Mouse (Mus musculus) lung, embryonic 16.5 days (tissue): ENCODE measurements at regions not wholly inside any gene's neighbourhood (a gene's known extent, or its start where the extent isn't known, plus 50 kb on each side); places are given as distances from the start of the nearest gene placed in this dataset.

Experiments
- ATAC-seq: fragments of 200-750 bp; cut with Nextera tagmentation; 2 replicates; pipeline ENCODE4 v1.8.0; 2017; ENCODE audit warnings: low read depth, mild to moderate bottlenecking, moderate library complexity
- H3K27ac ChIP-seq: fragments of 300-500 bp; sonication (generic); 2 replicates; pipeline ENCODE4 v1.5.1; 2014; ENCODE audit warnings: mild to moderate bottlenecking, control low read depth, low read length
- H3K27me3 ChIP-seq: fragments of 300-500 bp; sonication (generic); 2 replicates; pipeline ENCODE4 v1.6.1; 2014; ENCODE audit warnings: low read depth, low read length, mixed read lengths; ENCODE audit not compliant: control insufficient read depth, insufficient read depth
- H3K36me3 ChIP-seq: fragments of 300-500 bp; sonication (generic); 2 replicates; pipeline ENCODE4 v1.6.1; 2014; ENCODE audit warnings: low read length; ENCODE audit not compliant: control insufficient read depth, insufficient read depth
- H3K4me1 ChIP-seq: fragments of 300-500 bp; sonication (generic); replicated peaks from 2 replicates; pipeline ENCODE4 v1.6.1; 2014; ENCODE audit warnings: low read length, mixed read lengths; ENCODE audit not compliant: control insufficient read depth, insufficient read depth
- H3K4me2 ChIP-seq: fragments of 300-500 bp; sonication (generic); 2 replicates; pipeline ENCODE4 v1.6.1; 2014; ENCODE audit warnings: low read depth, low read length, control low read depth
- H3K4me3 ChIP-seq: fragments of 300-500 bp; sonication (generic); 2 replicates; pipeline ENCODE4 v1.5.1; 2014; ENCODE audit warnings: mild to moderate bottlenecking, low read length, control low read depth
- H3K9ac ChIP-seq: fragments of 300-500 bp; sonication (generic); 2 replicates; pipeline ENCODE4 v1.6.1; 2014; ENCODE audit warnings: low read length, control low read depth
- H3K9me3 ChIP-seq: fragments of 300-500 bp; sonication (generic); 2 replicates; pipeline ENCODE4 v1.6.1; 2016; ENCODE audit warnings: low read length; ENCODE audit not compliant: control insufficient read depth
- WGBS: fragments of 180-500 bp; shearing (Covaris S2); extraction: QIAGEN DNeasy Blood & Tissue Kit; methylation state at CpG from one replicate; pipeline ENCODE4 v1.1.7; 2014; 5-methylcytosine and 5-hydroxymethylcytosine counted together

- no peak overlapping the region for H3K27ac ChIP-seq
- 65% methylated on average over 2 of the region's 2 CpGs for WGBS
Observed at GRCm38 (mm10) chr4:55976265-55976664, 444.0 kb upstream of the Klf4 start.

GRCm38 (mm10) chr4:55973706-55974105, 441.4 kb upstream of the Klf4 start:
- Histone ChIP-seq H3K4me1 (peaks cover 5% of the 10 kb centered on the region), H3K27me3 (no peaks in the 10 kb centered on the region), H3K27ac (no peak overlapping the region), H3K36me3 (no peaks in the 10 kb centered on the region), H3K9ac (no peak overlapping the region), H3K4me2 (no peak overlapping the region), H3K9me3 (no peaks in the 10 kb centered on the region), H3K4me3 (no peak overlapping the region)
- WGBS, result 82% methylated on average over 1 of the region's 1 CpGs
- no peak for ATAC-seq

More at GRCm38 (mm10) chr4:55976265-55976664, 444.0 kb upstream of the Klf4 start:
- Histone ChIP-seq H3K4me2 (no peak overlapping the region), H3K4me3 (no peak overlapping the region), H3K27me3 (no peaks in the 10 kb centered on the region), H3K36me3 (no peaks in the 10 kb centered on the region), H3K9me3 (no peaks in the 10 kb centered on the region), H3K9ac (no peak overlapping the region), H3K4me1 (peaks cover 5% of the 10 kb centered on the region)
- ATAC-seq, result no peak

- H3K4me1 ChIP-seq, result peaks cover 5% of the 10 kb centered on the region
- no peaks in the 10 kb centered on the region for H3K9me3 ChIP-seq
- peak; percentile 95 for ATAC-seq
- H3K9ac ChIP-seq, result no peak overlapping the region
- no peaks in the 10 kb centered on the region for H3K27me3 ChIP-seq
- H3K36me3 ChIP-seq, result no peaks in the 10 kb centered on the region
- 43% methylated on average over 7 of the region's 7 CpGs for WGBS
- no peak overlapping the region for H3K4me2 ChIP-seq
- H3K4me3 ChIP-seq, result no peak overlapping the region
- H3K27ac ChIP-seq, result peak overlapping the region; percentile 50; the same call in 1 of the 2 replicates
Observed at GRCm38 (mm10) chr4:55972235-55972819, 440.1 kb upstream of the Klf4 start.

GRCm38 (mm10) chr4:55960063-55960462, 427.8 kb upstream of the Klf4 start:
- Histone ChIP-seq H3K4me1 (no peaks in the 10 kb centered on the region), H3K27ac (no peak overlapping the region), H3K36me3 (no peaks in the 10 kb centered on the region), H3K27me3 (no peaks in the 10 kb centered on the region), H3K9me3 (peaks cover 2% of the 10 kb centered on the region; the same call in 1 of the 2 replicates), H3K9ac (no peak overlapping the region), H3K4me2 (no peak overlapping the region), H3K4me3 (no peak overlapping the region)
- WGBS, result 77% methylated on average over 1 of the region's 1 CpGs
- ATAC-seq, result no peak

GRCm38 (mm10) chr4:55953701-55954100, 421.4 kb upstream of the Klf4 start:
- Histone ChIP-seq H3K4me2 (no peak overlapping the region), H3K27me3 (no peaks in the 10 kb centered on the region)
- WGBS, result 92% methylated on average over 1 of the region's 1 CpGs

GRCm38 (mm10) chr4:55952220-55952619, 420.0 kb upstream of the Klf4 start:
- WGBS, result 49% methylated on average over 3 of the region's 3 CpGs

More at GRCm38 (mm10) chr4:55953701-55954100, 421.4 kb upstream of the Klf4 start:
- Histone ChIP-seq H3K36me3 (no peaks in the 10 kb centered on the region), H3K9ac (no peak overlapping the region), H3K4me1 (no peaks in the 10 kb centered on the region), H3K4me3 (no peak overlapping the region), H3K27ac (no peak overlapping the region), H3K9me3 (peaks cover 2% of the 10 kb centered on the region; the same call in 1 of the 2 replicates)
- ATAC-seq, result no peak

GRCm38 (mm10) chr4:55941423-55941822, 409.2 kb upstream of the Klf4 start:
- 42% methylated on average over 1 of the region's 1 CpGs for WGBS
- no peak overlapping the region for H3K9ac ChIP-seq
- H3K27ac ChIP-seq, result no peak overlapping the region
- no peak overlapping the region for H3K4me3 ChIP-seq
- H3K4me1 ChIP-seq, result no peaks in the 10 kb centered on the region
- H3K36me3 ChIP-seq, result no peaks in the 10 kb centered on the region
- H3K4me2 ChIP-seq, result no peak overlapping the region
- H3K27me3 ChIP-seq, result no peaks in the 10 kb centered on the region; the same call in 1 of the 2 replicates
- no peaks in the 10 kb centered on the region for H3K9me3 ChIP-seq
- no peak for ATAC-seq

More at GRCm38 (mm10) chr4:55952220-55952619, 420.0 kb upstream of the Klf4 start:
- no peaks in the 10 kb centered on the region for H3K4me1 ChIP-seq
- ATAC-seq, result no peak
- peaks cover 2% of the 10 kb centered on the region; the same call in 1 of the 2 replicates for H3K9me3 ChIP-seq
- H3K4me2 ChIP-seq, result no peak overlapping the region
- H3K4me3 ChIP-seq, result no peak overlapping the region
- no peak overlapping the region for H3K27ac ChIP-seq
- H3K27me3 ChIP-seq, result no peaks in the 10 kb centered on the region
- H3K36me3 ChIP-seq, result no peaks in the 10 kb centered on the region
- no peak overlapping the region for H3K9ac ChIP-seq

GRCm38 (mm10) chr4:55938383-55938782, 406.1 kb upstream of the Klf4 start:
- Histone ChIP-seq H3K4me1 (no peaks in the 10 kb centered on the region), H3K27me3 (no peaks in the 10 kb centered on the region; the same call in 1 of the 2 replicates), H3K9ac (no peak overlapping the region), H3K36me3 (no peaks in the 10 kb centered on the region), H3K27ac (no peak overlapping the region), H3K4me2 (no peak overlapping the region), H3K9me3 (no peaks in the 10 kb centered on the region), H3K4me3 (no peak overlapping the region)
- 38% methylated on average over 4 of the region's 4 CpGs for WGBS
- ATAC-seq, result no peak

GRCm38 (mm10) chr4:55937833-55938232, 405.6 kb upstream of the Klf4 start:
- no peak for ATAC-seq
- no peak overlapping the region for H3K9ac ChIP-seq
- WGBS, result 51% methylated on average over 1 of the region's 1 CpGs

More at GRCm38 (mm10) chr4:55937833-55938232, 405.6 kb upstream of the Klf4 start:
- no peak overlapping the region for H3K4me3 ChIP-seq
- no peaks in the 10 kb centered on the region for H3K4me1 ChIP-seq
- H3K27me3 ChIP-seq, result no peaks in the 10 kb centered on the region; the same call in 1 of the 2 replicates
- no peaks in the 10 kb centered on the region for H3K36me3 ChIP-seq
- no peaks in the 10 kb centered on the region for H3K9me3 ChIP-seq
- H3K4me2 ChIP-seq, result no peak overlapping the region
- no peak overlapping the region for H3K27ac ChIP-seq
